Mouse (Mus musculus) hindbrain, embryonic 11.5 days (tissue): Measurements from ENCODE around the gene AC109138.7. TPM values are rescaled to one million over a fixed set of nuclear protein-coding genes. Genes with fewer than 3 reads are reported as not detected.
A peak's percentile ranks its signal among the peaks of the same experiment; 100 is the strongest.

Experiments
- ATAC-seq: fragments of 200-750 bp; cut with Nextera tagmentation; 2 replicates; pipeline ENCODE4 v1.8.0; 2017; ENCODE audit warnings: mild to moderate bottlenecking, moderate TSS enrichment, moderate library complexity; ENCODE audit not compliant: low FRiP score
- DNase-seq: peaks from one replicate; pipeline ENCODE4 v3.0.0-alpha.2; 2015; ENCODE audit warnings: low spot score
- H3K27ac ChIP-seq: fragments of 300-500 bp; sonication (generic); 2 replicates; pipeline ENCODE4 v1.5.1; 2014; ENCODE audit warnings: mild to moderate bottlenecking, low read depth, low read length
- H3K27me3 ChIP-seq: fragments of 300-500 bp; sonication (generic); 2 replicates; pipeline ENCODE4 v1.6.1; 2014; ENCODE audit warnings: mild to moderate bottlenecking, low read length, moderate library complexity, mixed read lengths; ENCODE audit not compliant: control insufficient read depth, insufficient read depth
- H3K36me3 ChIP-seq: fragments of 300-500 bp; sonication (generic); 2 replicates; pipeline ENCODE4 v1.6.1; 2014; ENCODE audit warnings: mild to moderate bottlenecking, low read length, moderate library complexity, mixed read lengths; ENCODE audit not compliant: control insufficient read depth, insufficient read depth
- H3K4me1 ChIP-seq: fragments of 300-500 bp; sonication (generic); replicated peaks from 2 replicates; pipeline ENCODE4 v1.6.1; 2014; ENCODE audit warnings: low read length, mixed read lengths; ENCODE audit not compliant: control insufficient read depth, insufficient read depth
- H3K4me2 ChIP-seq: fragments of 300-500 bp; sonication (generic); replicated peaks from 2 replicates; pipeline ENCODE4 v1.6.1; 2014; ENCODE audit warnings: mild to moderate bottlenecking, low read depth, low read length
- H3K4me3 ChIP-seq: fragments of 300-500 bp; sonication (generic); 2 replicates; pipeline ENCODE4 v1.5.1; 2014; ENCODE audit warnings: low read depth, low read length
- H3K9ac ChIP-seq: fragments of 300-500 bp; sonication (generic); 2 replicates; pipeline ENCODE4 v1.6.1; 2014; ENCODE audit warnings: low read depth, low read length
- H3K9me3 ChIP-seq: fragments of 300-500 bp; sonication (generic); 2 replicates; pipeline ENCODE4 v1.6.1; 2016; ENCODE audit warnings: low read length; ENCODE audit not compliant: control insufficient read depth
- WGBS: fragments of 180-500 bp; shearing (Covaris S2); extraction: QIAGEN DNeasy Blood & Tissue Kit; methylation state at CpG from one replicate; pipeline ENCODE4 v1.1.7; 2014; 5-methylcytosine and 5-hydroxymethylcytosine counted together
- polyA plus RNA-seq: library from polyadenylated mRNA; unstranded; fragments of >200 nt; fragmentation: Nextera tagmentation; extraction: Ambion mirVana; gene quantifications from 2 replicates; pipeline ENCODE4 v1.2.1, GENCODE M21; 2014

The AC109138.7 gene
- not detected in 2 replicates for polyA plus RNA-seq

GRCm38 (mm10) chr19:4214071-4214770 lies at the start of gene AC109138.7, which contains the start of gene Clcf1:
AC109138.7 (plus strand) TSS chr19:4214357.
Clcf1 (plus strand) TSS chr19:4214238.
- Histone ChIP-seq H3K4me2 (peak within 1 kb of the TSS; percentile 100), H3K9ac (peak within 1 kb of the TSS; percentile 72), H3K27ac (no peak within 1 kb of the TSS), H3K4me3 (peak within 1 kb of the TSS; percentile 59), H3K9me3 (no peaks in the 10 kb centered on the region), H3K36me3 (no peaks in the 10 kb centered on the region), H3K4me1 (peaks cover 11% of the 10 kb centered on the region), H3K27me3 (peaks cover 43% of the 10 kb centered on the region)
- under 1% methylated on average over 48 of the region's 49 CpGs for WGBS
- DNase-seq (peak; percentile 61), ATAC-seq (peak; percentile 41; the same call in 1 of the 2 replicates)

- no peak overlapping the region for H3K4me2 ChIP-seq
- H3K27me3 ChIP-seq = no peaks in the 10 kb centered on the region
- DNase-seq (no peak), ATAC-seq (no peak)
- no peak overlapping the region for H3K4me3 ChIP-seq
- H3K36me3 ChIP-seq = peaks cover 4% of the 10 kb centered on the region; the same call in 1 of the 2 replicates
- WGBS = 81% methylated on average over 2 of the region's 2 CpGs
- no peak overlapping the region for H3K27ac ChIP-seq
- no peaks in the 10 kb centered on the region for H3K9me3 ChIP-seq
- H3K4me1 ChIP-seq = peaks cover 6% of the 10 kb centered on the region; the same call in 1 of the 2 replicates
- H3K9ac ChIP-seq = no peak overlapping the region
These were observed 49.4 kb upstream of the AC109138.7 start for GRCm38 (mm10) chr19:4164721-4165120.

GRCm38 (mm10) chr19:4166678-4167476 lies 47.3 kb upstream of the AC109138.7 start:
- Histone ChIP-seq H3K27ac (no peak overlapping the region), H3K4me1 (peaks cover 9% of the 10 kb centered on the region; the same call in 1 of the 2 replicates)

GRCm38 (mm10) chr19:4169378-4169784 lies 44.8 kb upstream of the AC109138.7 start:
- peak; percentile 93 for ATAC-seq

More at GRCm38 (mm10) chr19:4166678-4167476, 47.3 kb upstream of the AC109138.7 start:
- DNase-seq (no peak), ATAC-seq (no peak)
- Histone ChIP-seq H3K4me3 (no peak overlapping the region), H3K9me3 (no peaks in the 10 kb centered on the region), H3K4me2 (no peak overlapping the region), H3K9ac (no peak overlapping the region), H3K27me3 (no peaks in the 10 kb centered on the region), H3K36me3 (no peaks in the 10 kb centered on the region)
- WGBS = 84% methylated on average over 9 of the region's 9 CpGs

GRCm38 (mm10) chr19:4169810-4170209 lies 44.3 kb upstream of the AC109138.7 start:
- H3K4me1 ChIP-seq = peaks cover 5% of the 10 kb centered on the region; the same call in 1 of the 2 replicates
- H3K4me3 ChIP-seq = peak overlapping the region; percentile 39
- H3K9me3 ChIP-seq = no peaks in the 10 kb centered on the region
- H3K36me3 ChIP-seq = no peaks in the 10 kb centered on the region
- DNase-seq (no peak), ATAC-seq (peak; percentile 63)
- 11% methylated on average over 27 of the region's 27 CpGs for WGBS
- H3K27ac ChIP-seq = peak overlapping the region; percentile 82
- H3K27me3 ChIP-seq = no peaks in the 10 kb centered on the region
- H3K4me2 ChIP-seq = peak overlapping the region; percentile 76
- peak overlapping the region; percentile 80 for H3K9ac ChIP-seq

More at GRCm38 (mm10) chr19:4169378-4169784, 44.8 kb upstream of the AC109138.7 start:
- Histone ChIP-seq H3K27me3 (no peaks in the 10 kb centered on the region), H3K9ac (peak overlapping the region; percentile 80), H3K36me3 (no peaks in the 10 kb centered on the region), H3K27ac (peak overlapping the region; percentile 82), H3K4me3 (peak overlapping the region; percentile 39), H3K4me1 (peaks cover 5% of the 10 kb centered on the region; the same call in 1 of the 2 replicates), H3K4me2 (peak overlapping the region; percentile 76), H3K9me3 (no peaks in the 10 kb centered on the region)
- peak; percentile 100 for DNase-seq
- under 1% methylated on average over 37 of the region's 43 CpGs for WGBS

- H3K4me3 ChIP-seq = no peak overlapping the region
- H3K27ac ChIP-seq = no peak overlapping the region
- peaks cover 8% of the 10 kb centered on the region; the same call in 1 of the 2 replicates for H3K4me1 ChIP-seq
- DNase-seq (no peak), ATAC-seq (no peak)
- WGBS = 89% methylated on average over 10 of the region's 10 CpGs
- H3K9ac ChIP-seq = no peak overlapping the region
- H3K4me2 ChIP-seq = no peak overlapping the region
- no peaks in the 10 kb centered on the region for H3K27me3 ChIP-seq
- no peaks in the 10 kb centered on the region for H3K9me3 ChIP-seq
- H3K36me3 ChIP-seq = no peaks in the 10 kb centered on the region
These were observed 43.3 kb upstream of the AC109138.7 start for GRCm38 (mm10) chr19:4170723-4171392.

- Histone ChIP-seq H3K36me3 (no peaks in the 10 kb centered on the region), H3K4me3 (no peak overlapping the region), H3K27me3 (no peaks in the 10 kb centered on the region), H3K4me2 (no peak overlapping the region), H3K9me3 (no peaks in the 10 kb centered on the region), H3K9ac (no peak overlapping the region), H3K27ac (no peak overlapping the region), H3K4me1 (peaks cover 8% of the 10 kb centered on the region; the same call in 1 of the 2 replicates)
- no peak for ATAC-seq
- no peak for DNase-seq
- 73% methylated on average over 13 of the region's 13 CpGs for WGBS
These were observed 42.5 kb upstream of the AC109138.7 start for GRCm38 (mm10) chr19:4171393-4172290.
